Mouse (Mus musculus): ENCODE measurements around the gene Hmgcs2.

Hmgcs2 gene

DNA sequence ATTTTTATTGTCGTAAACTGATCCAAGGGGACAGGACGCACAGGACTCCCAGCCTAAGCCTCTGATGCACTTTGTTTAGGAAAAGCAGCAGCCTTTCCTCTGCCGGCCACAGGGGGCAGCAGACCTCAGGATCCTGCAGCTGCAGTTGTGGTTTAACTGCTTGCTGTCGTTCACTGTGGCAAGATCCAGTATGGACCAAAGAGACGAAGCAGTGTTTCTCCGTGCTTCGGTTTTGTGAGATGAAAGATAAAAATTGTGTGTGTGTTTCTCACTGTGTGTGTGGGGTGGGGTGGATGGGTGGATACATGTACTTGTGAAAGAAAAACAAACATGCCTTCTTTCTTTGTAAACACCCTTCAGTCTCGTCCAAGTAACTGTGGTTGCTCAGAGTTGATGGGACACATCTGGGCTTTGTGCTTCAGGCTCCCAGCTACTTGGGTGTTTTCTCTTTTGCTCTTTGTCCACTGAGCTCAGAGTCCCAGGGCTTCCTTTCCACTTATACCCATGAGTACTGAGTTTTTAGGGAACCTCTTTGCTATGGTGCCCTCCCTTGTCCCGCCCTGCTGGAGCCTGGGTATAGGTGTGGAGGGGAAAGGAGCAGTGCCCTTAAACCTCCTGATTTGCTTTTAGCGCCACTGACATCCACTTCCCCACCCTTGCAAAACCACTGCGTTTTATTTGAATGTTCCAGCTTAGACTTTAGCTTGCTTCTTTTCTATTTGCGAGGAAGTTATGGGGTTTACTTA is 871 bp downstream of the Hmgcs2 start:
- DNase-seq (ENCODE audit: low spot score) = peak; percentile 38

DNA sequence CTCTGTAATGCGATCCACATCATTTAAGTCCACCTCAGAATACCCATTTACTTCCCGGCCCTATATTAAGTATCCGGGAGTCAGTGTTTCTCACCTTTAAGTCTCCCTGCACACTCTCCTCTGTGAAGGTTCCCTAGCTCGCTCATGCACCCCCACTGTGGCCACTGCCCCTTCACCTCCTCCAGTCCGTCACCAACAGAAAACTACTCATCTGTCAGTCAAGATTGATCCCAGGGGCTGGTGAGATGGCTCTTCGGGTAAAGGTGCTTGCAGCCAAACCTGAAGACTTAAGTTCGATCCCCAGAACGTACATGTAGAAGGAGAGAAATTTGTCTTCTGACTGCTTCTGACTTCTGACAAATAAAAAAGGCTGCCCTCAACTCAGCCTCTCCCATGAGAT is 2.2 kb downstream of the Hmgcs2 start:
- DNase-seq (ENCODE audit: low spot score) = no peak

DNA sequence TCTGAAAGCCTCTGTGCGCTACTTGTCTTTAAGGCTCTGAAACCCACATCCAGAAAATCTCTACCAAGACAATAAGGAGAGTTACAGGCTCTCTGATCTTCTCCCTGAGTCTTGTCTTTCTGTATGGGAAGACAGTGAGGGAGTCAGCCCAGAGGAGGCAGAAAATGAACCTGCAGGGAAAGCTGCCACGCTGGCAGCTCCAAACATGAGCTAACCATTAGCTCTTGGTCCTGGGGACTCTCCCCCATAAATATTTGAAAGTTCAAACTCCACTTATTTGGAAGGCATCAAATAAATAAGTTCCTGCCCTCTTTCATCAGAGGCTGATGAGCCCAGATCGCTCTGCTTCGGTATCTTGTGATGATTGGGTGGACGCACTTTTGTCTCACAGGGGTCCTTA is 3.0 kb downstream of the Hmgcs2 start:
- DNase-seq (ENCODE audit: low spot score) = no peak

DNA sequence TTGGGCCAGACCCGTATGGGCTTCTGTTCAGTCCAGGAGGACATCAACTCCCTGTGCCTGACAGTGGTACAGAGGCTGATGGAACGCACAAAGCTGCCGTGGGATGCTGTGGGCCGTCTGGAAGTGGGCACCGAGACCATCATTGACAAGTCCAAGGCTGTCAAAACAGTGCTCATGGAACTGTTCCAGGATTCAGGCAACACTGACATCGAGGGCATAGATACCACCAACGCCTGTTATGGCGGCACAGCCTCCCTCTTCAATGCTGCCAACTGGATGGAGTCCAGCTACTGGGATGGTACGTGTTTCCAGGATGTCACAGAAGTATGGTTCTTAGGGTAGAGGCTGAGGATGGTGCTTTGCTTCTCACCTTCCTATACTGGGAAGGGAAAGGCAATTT is 10.8 kb downstream of the Hmgcs2 start:
- DNase-seq (ENCODE audit: low spot score) = no peak

DNA sequence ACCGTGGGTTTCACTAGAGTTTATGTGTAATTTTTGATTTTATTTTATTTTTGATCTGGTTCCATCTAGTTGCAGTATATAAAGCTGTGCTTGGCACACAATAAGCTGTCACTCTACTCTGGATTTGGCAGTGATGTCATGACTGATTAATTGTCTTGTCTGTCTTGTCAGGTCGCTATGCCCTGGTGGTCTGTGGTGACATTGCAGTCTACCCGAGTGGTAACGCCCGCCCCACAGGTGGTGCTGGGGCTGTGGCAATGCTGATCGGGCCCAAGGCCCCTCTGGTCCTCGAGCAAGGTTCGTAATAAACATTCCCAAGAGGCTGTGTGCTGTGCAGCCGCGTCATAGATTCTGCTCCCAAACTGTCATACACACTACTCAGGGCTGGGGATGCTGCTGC is 15.7 kb downstream of the Hmgcs2 start:
- no peak for DNase-seq (ENCODE audit: low spot score)

DNA sequence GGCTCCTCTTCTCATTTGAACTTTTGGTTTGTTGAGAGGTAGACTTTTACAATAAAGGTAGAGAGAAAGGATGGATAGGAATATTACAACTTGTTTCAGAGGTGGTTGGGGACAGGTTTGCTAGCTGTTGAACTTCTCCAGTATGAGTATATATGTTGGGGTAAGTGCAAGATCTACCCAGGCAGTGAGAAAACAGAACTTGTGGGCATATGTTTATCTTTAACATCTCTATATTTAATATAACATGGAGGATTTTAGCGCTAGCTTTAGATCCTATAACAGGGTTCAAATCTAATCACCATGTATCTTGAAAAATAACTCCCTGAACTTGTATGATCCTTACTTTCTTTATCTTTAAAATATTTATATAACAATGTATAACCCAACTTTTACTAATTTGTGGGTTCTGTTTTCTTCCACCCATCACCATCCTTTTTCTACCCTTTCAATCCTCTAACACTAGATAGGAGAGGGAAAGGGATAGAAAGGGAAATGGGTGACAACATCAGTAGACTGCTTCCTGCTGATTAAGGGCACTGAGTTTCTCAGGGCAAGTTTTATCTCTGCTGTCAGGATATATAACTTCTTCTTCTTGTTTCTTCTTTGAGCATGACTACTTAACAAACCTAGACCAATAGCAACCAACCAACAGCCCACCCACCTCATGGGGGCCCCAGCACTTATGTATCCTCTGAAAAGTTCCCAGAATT is 19.3 kb downstream of the Hmgcs2 start:
- no peak for DNase-seq (ENCODE audit: low spot score)

DNA sequence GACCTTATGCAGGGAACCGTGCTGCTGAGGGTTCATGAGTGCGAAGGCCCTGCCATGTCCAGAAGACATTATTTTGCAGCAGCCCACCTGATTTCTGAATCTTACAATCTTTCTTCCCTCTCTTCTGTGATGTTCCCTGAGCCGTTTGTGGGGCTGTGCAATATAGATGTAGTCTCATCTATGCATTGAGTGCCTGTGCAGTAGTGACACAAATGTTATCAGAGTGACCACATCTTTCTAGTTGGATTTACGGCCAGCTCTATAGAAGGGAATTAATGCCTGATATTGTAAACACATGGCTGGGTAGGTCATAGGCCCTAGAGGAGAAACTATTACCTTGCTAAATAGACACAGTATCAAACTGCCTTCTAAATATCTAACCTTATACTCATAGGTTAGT is 20.0 kb downstream of the Hmgcs2 start:
- DNase-seq (ENCODE audit: low spot score) = no peak

DNA sequence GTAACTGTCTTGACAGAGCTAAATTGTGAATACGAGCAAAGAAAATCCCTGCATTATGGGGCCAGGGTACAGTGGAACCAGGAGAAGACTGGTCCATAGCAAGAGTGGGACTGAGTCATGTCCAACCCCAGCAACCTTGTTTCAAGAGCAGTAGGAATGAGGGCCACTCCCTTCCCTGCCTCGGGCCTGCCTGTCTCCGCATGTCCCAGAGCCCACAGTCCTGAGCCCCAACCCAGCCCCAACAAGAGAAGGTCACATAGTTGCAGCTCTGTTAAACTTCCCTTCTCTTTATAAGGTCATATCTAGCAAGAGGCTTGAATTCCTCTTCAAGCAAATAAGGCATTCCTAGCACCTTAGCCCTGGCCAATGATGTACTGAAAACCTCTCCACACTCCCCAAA is 21.5 kb downstream of the Hmgcs2 start:
- no peak for DNase-seq (ENCODE audit: low spot score)

DNA sequence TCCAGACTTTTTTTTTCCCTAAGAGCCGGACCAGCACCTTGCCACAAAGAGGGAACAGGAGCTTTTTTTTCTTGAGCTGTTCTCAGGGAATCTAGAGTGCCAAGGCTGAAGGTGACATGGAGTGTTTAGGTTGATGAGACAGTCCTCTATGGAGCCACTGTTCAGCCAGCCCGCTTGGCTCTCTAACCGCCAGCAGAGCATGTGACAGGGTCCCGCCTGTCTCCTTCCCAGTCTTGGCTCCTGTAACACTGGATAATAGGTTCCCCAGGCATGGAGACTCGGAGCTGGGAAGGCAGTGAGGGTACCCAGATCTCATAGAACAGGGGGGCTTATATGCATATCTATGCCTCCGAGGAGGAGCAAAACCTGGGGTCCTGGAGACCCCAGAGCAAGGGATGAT is 28.4 kb downstream of the Hmgcs2 start:
- no peak for DNase-seq (ENCODE audit: low spot score)

DNA sequence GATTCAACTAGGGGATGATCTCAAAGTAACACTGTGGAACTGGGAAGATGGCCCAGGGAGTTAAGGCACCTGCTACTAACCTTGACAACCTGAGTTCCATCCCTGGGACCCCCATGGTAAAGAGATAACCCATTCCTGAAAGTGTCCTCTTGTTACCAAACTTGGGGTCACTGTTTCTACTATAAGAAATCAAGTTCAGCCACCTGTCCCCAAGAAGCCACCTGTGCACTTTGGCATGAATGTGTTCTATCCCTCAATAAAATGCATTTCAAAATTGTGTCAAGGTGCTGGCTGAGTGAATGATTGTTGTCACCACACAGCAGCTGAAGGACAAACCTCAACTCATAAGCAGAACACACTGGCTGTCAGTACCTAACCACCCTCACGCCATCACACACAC is 30.2 kb downstream of the Hmgcs2 start:
- no peak for DNase-seq (ENCODE audit: low spot score)

DNA sequence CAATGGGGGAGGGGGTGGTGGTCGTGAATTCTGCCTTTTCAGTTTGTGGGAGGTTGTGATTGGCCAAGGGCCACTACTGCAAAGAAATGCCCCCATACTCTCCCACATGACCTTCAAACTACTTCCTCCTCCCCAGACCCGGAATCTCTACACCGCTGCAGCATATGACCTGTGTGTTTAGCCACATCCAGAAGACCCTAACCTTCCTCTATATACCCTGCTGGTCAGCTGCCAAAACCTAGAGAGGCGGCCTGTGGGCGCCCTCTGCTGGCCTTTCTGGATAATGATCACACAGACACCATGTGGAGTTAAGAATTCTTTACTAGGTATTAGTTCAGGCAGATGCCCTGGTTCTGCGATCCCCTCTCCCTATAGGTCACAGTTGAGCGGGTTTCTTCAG is 32.6 kb downstream of the Hmgcs2 start:
- peak; percentile 29 for DNase-seq (ENCODE audit: low spot score)

DNA sequence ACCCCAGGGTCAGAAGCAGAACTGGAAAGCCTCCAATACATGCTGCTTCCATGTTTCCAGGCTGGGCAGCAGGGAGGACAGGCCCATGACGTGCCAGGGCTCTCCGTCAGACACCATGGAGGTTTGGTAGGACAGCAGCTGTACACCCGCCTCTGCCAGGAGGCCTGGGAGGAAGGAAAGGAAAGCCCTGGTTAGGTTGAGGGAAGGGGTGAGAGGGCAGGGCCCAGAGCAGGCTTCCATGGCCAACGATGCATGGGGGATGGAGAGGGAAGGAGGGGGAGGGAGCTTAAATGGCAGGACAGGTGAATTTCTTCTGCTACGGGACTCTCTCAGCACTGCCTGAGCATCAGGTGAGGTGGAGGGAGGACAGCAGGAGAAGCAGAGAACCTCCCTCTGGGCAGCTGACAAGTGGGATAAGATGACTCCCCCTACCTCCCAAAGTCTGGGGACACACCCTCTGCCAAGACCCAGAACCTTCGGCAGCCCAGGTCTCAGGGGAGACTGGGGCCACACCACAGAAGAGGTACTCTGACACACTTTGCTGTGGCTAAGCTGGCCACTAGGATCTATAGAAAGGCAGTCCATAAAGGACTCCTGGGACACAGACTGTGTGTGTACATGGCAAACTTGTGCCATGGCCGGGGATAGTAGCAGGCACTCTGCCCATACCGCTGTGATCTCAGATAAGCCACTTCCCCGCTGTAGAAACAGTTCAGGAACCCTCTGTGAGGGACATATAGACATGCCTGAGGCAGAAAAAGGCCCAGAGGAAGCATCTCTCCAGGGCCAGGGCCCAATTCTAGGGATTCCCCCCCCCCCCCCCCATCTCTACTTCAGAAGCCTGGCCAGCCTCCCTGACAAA is 33.3 kb downstream of the Hmgcs2 start:
- no peak for DNase-seq (ENCODE audit: low spot score)

DNA sequence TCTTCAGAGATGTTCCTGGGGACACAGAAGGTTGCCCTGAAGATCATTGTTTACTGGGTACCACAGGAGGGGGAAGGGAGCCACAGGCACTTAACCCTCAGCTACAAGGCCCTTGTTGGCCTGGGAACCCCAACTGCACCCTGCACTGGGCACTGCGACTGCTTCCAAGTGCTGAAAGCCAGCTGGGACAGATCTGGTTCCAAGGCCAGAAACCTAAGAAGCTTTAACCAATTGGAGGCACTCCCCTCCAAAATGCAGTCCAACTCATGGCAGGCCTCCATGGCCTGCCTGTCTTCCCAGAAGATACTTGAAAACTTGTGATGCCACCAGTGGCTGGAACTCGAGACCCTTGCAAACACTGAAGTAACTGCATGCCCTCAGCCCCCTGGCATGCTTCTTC is 34.9 kb downstream of the Hmgcs2 start:
- no peak for DNase-seq (ENCODE audit: low spot score)

DNA sequence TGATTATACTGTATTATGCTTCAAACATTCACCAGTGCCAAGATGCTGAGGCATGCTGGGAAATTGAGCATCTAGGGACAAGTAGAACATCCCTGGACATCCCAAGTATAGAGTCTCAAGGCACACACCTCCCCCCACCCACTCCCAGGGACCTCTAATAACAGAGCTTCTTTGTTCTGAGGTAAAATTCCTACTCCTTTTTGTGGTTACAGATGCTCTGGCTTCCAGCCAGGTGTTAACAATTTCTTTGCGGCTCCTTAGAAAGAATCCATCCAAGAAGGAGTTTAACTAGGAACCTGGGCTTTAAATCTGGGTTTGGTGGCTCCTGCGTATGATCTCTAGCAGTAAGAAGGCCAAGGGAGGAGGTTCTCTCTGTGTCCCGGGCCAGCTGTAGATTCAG is 36.9 kb downstream of the Hmgcs2 start:
- no peak for DNase-seq (ENCODE audit: low spot score)

DNA sequence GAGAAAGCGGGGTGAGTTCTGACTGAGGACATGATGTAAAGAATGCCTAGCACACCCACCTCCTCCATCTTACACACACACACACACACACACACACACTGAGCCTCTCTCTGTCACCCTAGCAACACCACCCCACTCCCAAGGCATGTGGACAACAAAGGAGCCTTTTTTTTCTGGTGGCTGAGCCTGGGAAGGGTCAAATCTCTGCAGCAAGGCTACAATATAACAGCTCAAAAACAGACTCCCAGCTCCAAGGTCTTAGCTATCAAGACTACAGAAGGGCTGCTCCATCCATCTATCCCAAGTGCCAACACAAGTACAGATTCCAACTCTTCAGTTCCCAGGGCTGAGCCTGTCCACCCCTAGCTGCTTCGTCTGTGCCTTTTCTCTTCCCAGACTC is 39.0 kb downstream of the Hmgcs2 start:
- DNase-seq (ENCODE audit: low spot score) = no peak

DNA sequence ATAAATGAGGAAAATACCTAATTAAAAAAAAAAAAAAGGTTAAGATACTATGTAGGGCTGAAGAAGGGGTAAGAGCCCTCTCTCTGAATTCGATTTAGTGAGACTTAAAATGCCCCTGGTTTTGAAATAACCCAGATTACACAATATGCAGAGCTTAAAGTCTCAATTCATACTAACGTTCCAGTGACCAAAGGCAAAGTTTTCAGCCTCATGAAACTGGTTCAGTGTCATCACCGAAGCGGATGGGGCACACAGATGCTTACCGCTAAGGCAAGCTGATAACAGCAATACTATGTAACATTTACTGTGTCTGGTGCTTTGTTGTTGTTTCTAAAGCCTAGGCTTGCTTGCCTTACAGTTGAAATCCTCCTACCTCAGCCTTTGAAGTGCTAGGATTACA is 42.0 kb downstream of the Hmgcs2 start:
- no peak for DNase-seq (ENCODE audit: low spot score)

DNA sequence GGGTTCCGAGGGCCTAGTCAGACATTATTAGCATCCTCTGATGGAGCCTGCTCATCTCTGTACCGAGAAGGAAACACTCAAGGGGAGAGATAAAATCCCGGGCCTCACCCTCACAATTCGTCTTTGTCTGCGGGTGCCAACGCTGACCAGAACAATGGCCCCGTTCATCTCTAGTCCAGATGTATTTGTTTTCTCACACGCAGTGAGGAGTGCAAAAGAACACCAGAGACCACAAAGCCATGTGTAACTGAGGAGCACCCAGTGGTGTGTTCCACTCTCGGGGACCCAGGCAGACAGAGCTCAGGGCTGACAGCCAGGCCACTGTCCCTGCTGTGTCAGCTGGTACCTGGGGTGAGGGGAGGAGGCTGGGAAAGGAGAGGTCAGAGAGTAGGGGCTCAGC is 44.0 kb downstream of the Hmgcs2 start:
- DNase-seq (ENCODE audit: low spot score) = no peak

DNA sequence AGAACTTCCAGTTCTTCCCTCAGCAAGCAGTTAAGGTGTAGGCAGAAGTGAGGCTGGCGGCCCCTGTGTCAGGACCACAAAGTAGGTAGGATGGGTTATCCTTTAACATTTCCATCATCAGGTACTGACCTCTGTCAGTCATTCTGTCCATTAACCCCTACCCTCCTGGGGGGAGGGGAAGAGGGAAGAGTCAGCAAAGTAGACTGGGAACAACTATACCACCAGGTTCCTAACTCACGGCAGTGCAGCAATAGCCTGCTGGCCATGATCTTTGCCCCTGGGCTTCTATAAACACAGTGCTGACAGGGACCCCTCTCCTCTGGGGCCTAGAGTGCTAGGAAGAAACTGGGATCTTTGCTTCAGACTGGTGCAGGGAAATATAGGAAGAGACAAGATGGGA is 53.8 kb downstream of the Hmgcs2 start:
- DNase-seq (ENCODE audit: low spot score) = no peak

DNA sequence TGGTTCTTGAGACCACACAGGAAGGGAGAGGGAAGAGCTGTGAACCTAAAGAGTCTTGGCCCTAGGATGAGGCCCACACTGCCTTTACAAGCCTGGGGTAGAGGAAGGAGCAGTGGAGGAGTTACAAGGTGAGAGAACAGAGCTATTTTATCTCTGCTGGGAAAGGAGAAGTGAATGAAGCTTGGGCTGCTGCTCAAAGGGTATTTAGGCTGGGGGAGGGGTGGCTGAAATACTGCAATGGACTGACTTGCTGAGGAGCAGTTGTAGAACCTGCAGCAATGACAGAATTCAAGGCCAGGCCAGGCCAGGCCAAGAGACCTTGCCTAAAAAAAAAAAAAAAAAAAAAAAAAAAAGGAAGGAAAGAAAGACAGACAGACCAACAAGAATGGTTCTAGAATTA is 55.1 kb downstream of the Hmgcs2 start:
- DNase-seq (ENCODE audit: low spot score) = no peak

DNA sequence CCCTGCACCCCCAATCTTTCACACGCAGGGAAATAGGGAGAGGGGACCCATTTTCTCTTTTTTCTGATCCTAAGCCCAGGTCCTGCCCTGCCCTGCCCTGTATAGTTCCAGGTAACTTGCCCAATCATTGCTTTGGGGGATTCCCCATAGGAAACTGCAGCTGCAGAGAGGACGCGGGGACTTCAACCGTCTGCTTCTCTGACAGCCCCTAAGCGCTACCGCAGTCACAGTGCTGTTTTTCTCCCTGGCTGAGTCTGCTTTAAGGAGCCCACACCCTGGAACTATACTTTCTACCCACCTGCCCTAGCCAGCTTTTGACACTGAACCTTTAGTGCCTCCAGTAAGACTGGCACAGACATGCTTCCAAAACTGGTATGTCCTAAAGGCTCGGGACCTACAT is 55.7 kb downstream of the Hmgcs2 start:
- no peak for DNase-seq (ENCODE audit: low spot score)

DNA sequence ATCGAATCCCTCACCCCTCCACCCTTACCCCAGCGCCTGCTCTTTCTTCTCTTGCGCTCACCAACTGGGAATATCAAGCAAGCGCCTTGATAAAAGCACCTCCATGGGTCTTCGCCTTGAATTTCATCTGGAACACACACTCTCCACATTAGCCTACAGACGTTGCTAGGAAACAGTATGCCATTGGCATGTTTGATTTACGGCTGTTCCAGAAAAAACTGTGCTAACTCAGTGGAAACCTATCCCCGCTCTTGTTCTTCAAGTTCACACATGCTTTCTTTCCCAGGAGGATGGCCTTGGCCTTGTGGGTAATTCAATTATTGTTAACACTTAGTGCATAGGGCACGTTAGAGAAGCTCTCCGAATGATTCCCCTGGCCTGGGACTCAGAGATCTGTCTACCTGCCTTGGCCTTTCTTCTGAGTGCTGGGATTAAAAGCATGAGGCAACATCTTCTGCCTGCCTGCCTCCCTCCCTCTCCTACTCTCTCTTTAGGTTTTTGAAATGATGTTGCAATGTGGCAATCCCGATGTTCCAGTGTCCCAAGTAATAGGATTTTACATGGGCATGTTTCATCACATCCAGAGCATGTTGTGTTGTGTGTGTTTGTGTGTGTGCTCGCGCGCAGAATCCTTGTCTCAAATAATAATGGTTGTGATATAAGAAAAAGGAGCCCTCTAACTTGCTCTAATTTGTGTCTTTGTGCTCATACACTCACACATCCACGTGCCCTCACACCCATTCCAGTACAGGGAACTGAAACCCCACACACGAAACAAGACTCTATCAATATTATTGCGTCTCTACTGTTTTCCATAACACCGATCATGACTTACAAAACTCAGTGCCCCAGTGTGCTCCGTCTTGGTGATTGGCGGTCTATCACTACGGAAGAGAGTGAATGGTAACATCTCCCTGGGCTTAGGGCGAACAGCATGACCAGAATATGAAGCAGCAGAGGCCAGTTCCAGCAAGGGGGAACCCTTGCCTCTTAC is 56.7 kb downstream of the Hmgcs2 start:
- DNase-seq (ENCODE audit: low spot score) = no peak

DNA sequence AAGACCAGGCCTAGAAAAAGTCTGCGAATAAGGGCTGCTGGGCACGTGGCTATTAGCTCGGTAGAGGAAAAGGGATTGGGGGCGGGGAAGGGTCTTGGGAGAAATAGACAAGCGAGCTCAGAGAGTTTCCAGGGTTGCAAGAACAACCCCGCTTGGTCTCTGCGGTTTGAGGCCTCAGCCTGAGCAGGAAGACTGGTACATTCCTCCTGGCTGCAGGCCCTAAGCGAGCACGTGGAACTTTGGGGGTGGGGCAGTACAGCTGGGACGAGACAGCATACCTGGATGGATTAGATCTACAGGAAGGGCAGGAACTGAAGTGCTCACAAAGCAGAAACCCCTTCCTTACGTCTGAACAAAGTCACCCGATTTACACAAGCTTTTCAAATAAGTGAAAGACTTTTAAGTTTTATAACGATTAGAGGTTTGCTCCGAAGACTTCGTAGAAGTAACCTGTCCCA is 58.4 kb downstream of the Hmgcs2 start:
- DNase-seq (ENCODE audit: low spot score) = no peak
